Mouse (Mus musculus) layer of hippocampus, adult 2 months (tissue): ENCODE results near the gene Olfr543. TPM values are rescaled to one million over a fixed set of nuclear protein-coding genes. Genes with fewer than 3 reads are reported as not detected.

ENCODE experiments used
- DNase-seq, 2 experiments: peaks; one replicate each; pipeline ENCODE4 v3.0.0; 2022; ENCODE audit warnings: low spot score in 2 of 2
- H3K27ac ChIP-seq: fragments of 200-600 bp; 2 replicates; pipeline ENCODE4 v1.8.1; 2022
- H3K4me3 ChIP-seq: fragments of 200-600 bp; 2 replicates; pipeline ENCODE4 v1.8.1; 2022; ENCODE audit warnings: mild to moderate bottlenecking
- CTCF ChIP-seq: fragments of 200-600 bp; conservative IDR thresholded peaks from 2 replicates; pipeline ENCODE4 v1.8.1; 2022; ENCODE audit warnings: antibody characterized with exemption, mild to moderate bottlenecking, moderate library complexity
- total RNA-seq, 2 experiments: library from RNA; stranded (reverse); gene quantifications; 2 replicates each; pipeline ENCODE4 v1.2.3; 2021

The Olfr543 gene
- total RNA-seq, 2 experiments from 2014 or later: not detected

GRCm38 (mm10) chr7:102444301-102444700 is 37.2 kb downstream of the Olfr543 start:
- Histone ChIP-seq H3K27ac (no peak overlapping the region), H3K4me3 (no peak overlapping the region)
- DNase-seq: no peak
- no peak for TF ChIP-seq CTCF

- DNase-seq: no peak
- Histone ChIP-seq H3K4me3 (peak overlapping the region; percentile 86), H3K27ac (no peak overlapping the region)
- TF ChIP-seq CTCF: no peak
Measured at GRCm38 (mm10) chr7:102442432-102442831, 39.0 kb downstream of the Olfr543 start.

GRCm38 (mm10) chr7:102441657-102442391 is 39.7 kb downstream of the Olfr543 start, which contains the start of gene Rrm1:
Gene Rrm1 (plus strand): TSS chr7:102441695.
- Histone ChIP-seq H3K27ac (peak within 1 kb of the TSS; percentile 75; the same call in 1 of the 2 replicates), H3K4me3 (peak within 1 kb of the TSS; percentile 86)
- DNase-seq: peak; percentile 97
- no peak for TF ChIP-seq CTCF

- H3K4me3 ChIP-seq: peak overlapping the region; percentile 86
- no peak for TF ChIP-seq CTCF
- H3K27ac ChIP-seq: peak overlapping the region; percentile 75; the same call in 1 of the 2 replicates
- no peak for DNase-seq
Measured at GRCm38 (mm10) chr7:102440822-102441656, 40.4 kb downstream of the Olfr543 start.

GRCm38 (mm10) chr7:102434344-102434743 is 47.1 kb downstream of the Olfr543 start:
- no peak for TF ChIP-seq CTCF
- DNase-seq: no peak
- Histone ChIP-seq H3K27ac (no peak overlapping the region), H3K4me3 (no peak overlapping the region)

Other genes starting within 250 kb of the Olfr543 start
- gene Rhog, start 225.6 kb downstream of the Olfr543 start, total RNA-seq: 10 to 100 TPM; 23.4 to 23.9 TPM
- gene Stim1, start 213.9 kb downstream of the Olfr543 start, total RNA-seq: 10 to 100 TPM; 61.3 to 66.8 TPM
- gene Rrm1, start 40.0 kb downstream of the Olfr543 start, total RNA-seq: 10 to 100 TPM; 10.8 to 13.0 TPM
- not detected for gene Olfr544, start 6.6 kb upstream of the Olfr543 start, total RNA-seq
- gene Olfr545, start 17.9 kb upstream of the Olfr543 start, total RNA-seq: not detected
- gene Olfr547, start 53.1 kb upstream of the Olfr543 start, total RNA-seq: not detected
- gene Olfr548-ps1, start 59.2 kb upstream of the Olfr543 start, total RNA-seq: not detected
- gene Olfr549, start 68.2 kb upstream of the Olfr543 start, total RNA-seq: not detected
- 1 to 10 TPM; 3.0 to 5.1 TPM for gene Trim21, start 83.8 kb upstream of the Olfr543 start, total RNA-seq
- gene Olfr550, start 89.8 kb upstream of the Olfr543 start, total RNA-seq: 1 to 10 TPM; 1.9 TPM
- not detected for gene Olfr551, start 110.2 kb upstream of the Olfr543 start, total RNA-seq
- under 1 TPM; 0.15 to 0.28 TPM for gene Olfr552, start 116.1 kb upstream of the Olfr543 start, total RNA-seq
- not detected for gene Olfr553, start 136.5 kb upstream of the Olfr543 start, total RNA-seq
- not detected for gene Olfr554, start 156.8 kb upstream of the Olfr543 start, total RNA-seq
- not detected for gene Olfr555, start 177.1 kb upstream of the Olfr543 start, total RNA-seq
- not detected for gene Olfr556, start 183.2 kb upstream of the Olfr543 start, total RNA-seq
- 1 to 10 TPM; 7.1 to 7.2 TPM for gene Trim68, start 205.6 kb upstream of the Olfr543 start, total RNA-seq
- not detected for gene Olfr557, start 214.2 kb upstream of the Olfr543 start, total RNA-seq
- under 1 TPM; 0.15 to 0.46 TPM for gene Olfr558, start 220.5 kb upstream of the Olfr543 start, total RNA-seq
- not detected for gene Olfr33, start 237.4 kb upstream of the Olfr543 start, total RNA-seq
- not detected for gene Olfr559, start 245.8 kb upstream of the Olfr543 start, total RNA-seq